Mouse (Mus musculus) lung, postnatal 0 days (tissue): ENCODE results near the gene Cacna2d4. TPM values are rescaled to one million over a fixed set of nuclear protein-coding genes. Genes with fewer than 3 reads are reported as not detected.
A peak's percentile ranks its signal among the peaks of the same experiment; 100 is the strongest.

Experiments
- ATAC-seq: fragments of 200-750 bp; cut with Nextera tagmentation; 2 replicates; pipeline ENCODE4 v1.8.0; 2017; ENCODE audit warnings: moderate library complexity
- DNase-seq: peaks from one replicate; pipeline ENCODE4 v3.0.0-alpha.2; 2016; ENCODE audit warnings: low spot score
- H3K27ac ChIP-seq: fragments of 300-500 bp; sonication (generic); 2 replicates; pipeline ENCODE4 v1.5.1; 2014; ENCODE audit warnings: antibody characterized with exemption, mild to moderate bottlenecking, low read length, mixed read lengths
- H3K27me3 ChIP-seq: fragments of 300-500 bp; sonication (generic); replicated peaks from 2 replicates; pipeline ENCODE4 v1.6.1; 2014; ENCODE audit warnings: low read length, mixed read lengths; ENCODE audit not compliant: insufficient read depth
- H3K36me3 ChIP-seq: fragments of 300-500 bp; sonication (generic); 2 replicates; pipeline ENCODE4 v1.6.1; 2014; ENCODE audit warnings: low read length, mixed read lengths; ENCODE audit not compliant: insufficient read depth
- H3K4me1 ChIP-seq: fragments of 300-500 bp; sonication (generic); 2 replicates; pipeline ENCODE4 v1.6.1; 2014; ENCODE audit warnings: antibody characterized with exemption, low read depth, low read length, mixed read lengths; ENCODE audit not compliant: insufficient read depth
- H3K4me2 ChIP-seq: fragments of 300-500 bp; sonication (generic); replicated peaks from 2 replicates; pipeline ENCODE4 v1.6.1; 2014; ENCODE audit warnings: low read depth, mild to moderate bottlenecking, low read length, moderate library complexity, mixed read lengths
- H3K4me3 ChIP-seq: fragments of 300-500 bp; sonication (generic); 2 replicates; pipeline ENCODE4 v1.5.1; 2014; ENCODE audit warnings: low read depth, low read length
- H3K9ac ChIP-seq: fragments of 300-500 bp; sonication (generic); replicated peaks from 2 replicates; pipeline ENCODE4 v1.6.1; 2014; ENCODE audit warnings: low read depth, mild to moderate bottlenecking
- H3K9me3 ChIP-seq: fragments of 300-500 bp; sonication (generic); 2 replicates; pipeline ENCODE4 v1.6.1; 2016; ENCODE audit warnings: low read length, mixed read lengths
- CTCF ChIP-seq: IDR thresholded peaks from 2 replicates; pipeline ENCODE4 v1.5.1; 2016; ENCODE audit warnings: antibody characterized with exemption, mild to moderate bottlenecking
- EP300 ChIP-seq: IDR thresholded peaks from 2 replicates; pipeline ENCODE4 v1.6.1; 2016; ENCODE audit warnings: antibody characterized with exemption, mild to moderate bottlenecking, control low read depth
- WGBS: fragments of 180-500 bp; shearing (Covaris S2); extraction: QIAGEN DNeasy Blood & Tissue Kit; methylation state at CpG from one replicate; pipeline ENCODE4 v1.1.7; 2014; 5-methylcytosine and 5-hydroxymethylcytosine counted together
- polyA plus RNA-seq: library from polyadenylated mRNA; unstranded; fragments of >200 nt; fragmentation: Nextera tagmentation; extraction: Ambion mirVana; gene quantifications from 2 replicates; pipeline ENCODE4 v1.2.1, GENCODE M21; 2015

The Cacna2d4 gene
- 0.19 and 0.39 TPM in 2 replicates for polyA plus RNA-seq

GRCm38 (mm10) chr6:119236241-119236640, at the start of gene Cacna2d4:
Gene Cacna2d4, plus strand, starts transcription at chr6:119236526.
- no peaks in the 10 kb centered on the region for H3K9me3 ChIP-seq
- no peaks in the 10 kb centered on the region for H3K27me3 ChIP-seq
- H3K4me3 ChIP-seq: no peak within 1 kb of the TSS
- 55% methylated on average over 1 of the region's 1 CpGs for WGBS
- H3K36me3 ChIP-seq: no peaks in the 10 kb centered on the region
- ATAC-seq (no peak), DNase-seq (no peak)
- H3K4me1 ChIP-seq: no peaks in the 10 kb centered on the region
- no peak within 1 kb of the TSS for H3K27ac ChIP-seq
- TF ChIP-seq EP300 (no peak), CTCF (no peak)
- H3K4me2 ChIP-seq: no peak within 1 kb of the TSS
- no peak within 1 kb of the TSS for H3K9ac ChIP-seq

GRCm38 (mm10) chr6:119186658-119187057, 49.7 kb upstream of the Cacna2d4 start:
- H3K4me1 ChIP-seq: no peaks in the 10 kb centered on the region
- H3K27ac ChIP-seq: no peak overlapping the region
- H3K36me3 ChIP-seq: peaks cover 5% of the 10 kb centered on the region; the same call in 1 of the 2 replicates
- H3K9ac ChIP-seq: no peak overlapping the region
- DNase-seq (peak; percentile 11), ATAC-seq (no peak)
- 54% methylated on average over 8 of the region's 8 CpGs for WGBS
- TF ChIP-seq EP300: no peak
- TF ChIP-seq CTCF: peak; percentile 64
- H3K9me3 ChIP-seq: no peaks in the 10 kb centered on the region
- H3K4me2 ChIP-seq: no peak overlapping the region
- no peak overlapping the region for H3K4me3 ChIP-seq
- no peaks in the 10 kb centered on the region for H3K27me3 ChIP-seq

- Histone ChIP-seq H3K9ac (no peak overlapping the region), H3K4me3 (no peak overlapping the region), H3K27ac (no peak overlapping the region), H3K27me3 (no peaks in the 10 kb centered on the region), H3K4me2 (no peak overlapping the region), H3K4me1 (no peaks in the 10 kb centered on the region), H3K9me3 (no peaks in the 10 kb centered on the region), H3K36me3 (peaks cover 8% of the 10 kb centered on the region; the same call in 1 of the 2 replicates)
- ATAC-seq (no peak), DNase-seq (no peak)
- WGBS: 53% methylated on average over 6 of the region's 6 CpGs
- TF ChIP-seq EP300 (no peak), CTCF (no peak)
Measured at GRCm38 (mm10) chr6:119187631-119188030, 48.7 kb upstream of the Cacna2d4 start.

GRCm38 (mm10) chr6:119191478-119191877, 44.8 kb upstream of the Cacna2d4 start:
- no peak overlapping the region for H3K27ac ChIP-seq
- no peaks in the 10 kb centered on the region for H3K4me1 ChIP-seq
- no peaks in the 10 kb centered on the region for H3K9me3 ChIP-seq
- H3K4me3 ChIP-seq: no peak overlapping the region
- H3K4me2 ChIP-seq: no peak overlapping the region
- DNase-seq (no peak), ATAC-seq (no peak)
- H3K36me3 ChIP-seq: peaks cover 27% of the 10 kb centered on the region; the same call in 1 of the 2 replicates
- no peak for TF ChIP-seq CTCF
- no peak for TF ChIP-seq EP300
- WGBS: 72% methylated on average over 4 of the region's 4 CpGs
- H3K27me3 ChIP-seq: no peaks in the 10 kb centered on the region
- H3K9ac ChIP-seq: no peak overlapping the region

- Histone ChIP-seq H3K27me3 (no peaks in the 10 kb centered on the region), H3K9ac (no peak overlapping the region), H3K9me3 (no peaks in the 10 kb centered on the region), H3K36me3 (peaks cover 27% of the 10 kb centered on the region; the same call in 1 of the 2 replicates), H3K4me1 (no peaks in the 10 kb centered on the region), H3K27ac (no peak overlapping the region), H3K4me3 (no peak overlapping the region), H3K4me2 (no peak overlapping the region)
- ATAC-seq (no peak), DNase-seq (no peak)
- 75% methylated on average over 15 of the region's 15 CpGs for WGBS
- TF ChIP-seq EP300 (no peak), CTCF (no peak)
Measured at GRCm38 (mm10) chr6:119193571-119194154, 42.7 kb upstream of the Cacna2d4 start.

- Histone ChIP-seq H3K9ac (no peak overlapping the region), H3K36me3 (peaks cover 27% of the 10 kb centered on the region; the same call in 1 of the 2 replicates), H3K27ac (no peak overlapping the region), H3K4me1 (no peaks in the 10 kb centered on the region), H3K9me3 (no peaks in the 10 kb centered on the region), H3K4me2 (no peak overlapping the region), H3K27me3 (no peaks in the 10 kb centered on the region), H3K4me3 (no peak overlapping the region)
- TF ChIP-seq CTCF: no peak
- no peak for TF ChIP-seq EP300
- 76% methylated on average over 9 of the region's 9 CpGs for WGBS
- DNase-seq (no peak), ATAC-seq (no peak)
Measured at GRCm38 (mm10) chr6:119194161-119194560, 42.2 kb upstream of the Cacna2d4 start.
